Comparison of ENCODE assay signal across 9 mouse cellular contexts in the genomic region with DNA sequence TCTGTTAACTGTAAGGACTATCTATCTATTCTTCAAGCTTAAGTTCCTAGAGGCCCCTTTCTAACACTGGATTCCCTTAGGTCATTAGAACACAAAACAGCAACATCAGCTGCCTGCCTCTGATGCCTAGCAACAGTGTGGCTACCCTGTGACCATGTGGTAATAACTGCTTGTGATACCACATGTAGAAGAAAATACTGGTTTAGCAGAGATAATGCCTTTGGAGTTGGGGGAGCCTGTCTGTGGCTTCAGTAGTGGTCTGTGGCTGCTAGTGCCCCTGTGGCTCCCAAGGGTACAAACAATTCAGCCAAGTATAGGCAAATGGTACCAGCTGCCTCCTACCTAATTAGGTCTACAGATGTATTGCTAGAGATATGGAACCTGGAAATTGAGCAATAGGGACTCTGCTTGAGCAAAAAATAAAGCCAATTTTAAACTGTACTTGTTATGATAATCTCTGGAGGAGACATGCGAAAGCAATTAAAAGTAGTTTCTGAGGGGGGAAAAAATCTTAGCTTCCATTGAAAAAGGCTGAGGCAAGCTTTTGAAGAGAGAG.
DNase-seq lines count a peak whose midpoint lies in the region; ATAC-seq and TF ChIP-seq lines count a peak whose summit lies in the region.
"Had no signal": no experiment of that assay in that cellular context is flagged by ENCODE, and none has a peak within 500 bp of the region (broad histone marks: within the 10 kb centered on the region; RNA-seq: fewer than 3 reads in every experiment).

No protein-coding gene starts in this region.

- intact Hi-C loops in gastrocnemius, adult 2 months (cut with DNase I), result no loop called here

- peaks cover 43% of the 10 kb centered on the region for H3K4me1 ChIP-seq in heart, embryonic 15.5 days (replicated peaks)
- peaks cover 30% of the 10 kb centered on the region for H3K4me1 ChIP-seq in embryonic facial prominence, embryonic 12.5 days
- peaks cover 54% of the 10 kb centered on the region for H3K4me1 ChIP-seq in limb, embryonic 10.5 days

- no peaks in the 10 kb centered on the region for H3K9me3 ChIP-seq in heart, embryonic 15.5 days (replicated peaks)
- H3K9me3 ChIP-seq in embryonic facial prominence, embryonic 12.5 days, result no peaks in the 10 kb centered on the region
- no peaks in the 10 kb centered on the region for H3K9me3 ChIP-seq in limb, embryonic 10.5 days (replicated peaks)

- no peak for ATAC-seq in heart, embryonic 15.5 days (replicated peaks; ENCODE audit: insufficient number of reproducible peaks, insufficient read depth, low FRiP score, low read depth)
- no peak for ATAC-seq in embryonic facial prominence, embryonic 12.5 days (ENCODE audit: insufficient number of reproducible peaks, insufficient read depth, low FRiP score, low TSS enrichment)

- no peaks in the 10 kb centered on the region for H3K27me3 ChIP-seq in heart, embryonic 15.5 days
- no peaks in the 10 kb centered on the region for H3K27me3 ChIP-seq in embryonic facial prominence, embryonic 12.5 days
- no peaks in the 10 kb centered on the region for H3K27me3 ChIP-seq in limb, embryonic 10.5 days (ENCODE audit: low read depth, poor library complexity, severe bottlenecking)

- no peaks in the 10 kb centered on the region for H3K36me3 ChIP-seq in heart, embryonic 15.5 days
- H3K36me3 ChIP-seq in embryonic facial prominence, embryonic 12.5 days, result no peaks in the 10 kb centered on the region
- no peaks in the 10 kb centered on the region for H3K36me3 ChIP-seq in limb, embryonic 10.5 days

- H3K9ac ChIP-seq in heart, embryonic 15.5 days, result no peak overlapping the region
- no peak overlapping the region for H3K9ac ChIP-seq in embryonic facial prominence, embryonic 12.5 days

- WGBS in heart, embryonic 15.5 days, result 76% methylated on average over 1 of the region's 1 CpGs
- WGBS in embryonic facial prominence, embryonic 12.5 days, result 39% methylated on average over 1 of the region's 1 CpGs
- 69% methylated on average over 1 of the region's 1 CpGs for WGBS in limb, embryonic 10.5 days

- peak overlapping the region; percentile 95 for H3K27ac ChIP-seq in heart, embryonic 15.5 days
- H3K27ac ChIP-seq in embryonic facial prominence, embryonic 12.5 days, result peak overlapping the region; percentile 93; the same call in 1 of the 2 replicates
- no peak overlapping the region for H3K27ac ChIP-seq in limb, embryonic 10.5 days
- no peak overlapping the region for H3K27ac ChIP-seq in gastrocnemius, adult 2 months

- TF ChIP-seq CTCF in gastrocnemius, adult 2 months (IDR thresholded peaks at IDR 0.05), result no peak

- no peak for DNase-seq in heart, adult 9 months (ENCODE audit: low spot score in 2 of 2)
- DNase-seq in MN1 (ENCODE audit: low spot score), result peak; percentile 17
- DNase-seq in limb, embryonic 10.5 days (ENCODE audit: low spot score), result no peak
- DNase-seq in gastrocnemius, adult 2 months, result no peak
- no peak for DNase-seq in cerebellum, adult 11-12 months
- DNase-seq: right cerebral cortex, postnatal 4 days; thymus, adult 2 months had no signal

- H3K4me3 ChIP-seq in heart, embryonic 15.5 days, result no peak overlapping the region
- no peak overlapping the region for H3K4me3 ChIP-seq in embryonic facial prominence, embryonic 12.5 days
- peak overlapping the region; percentile 84; the same call in 1 of the 2 replicates for H3K4me3 ChIP-seq in limb, embryonic 10.5 days
- H3K4me3 ChIP-seq in gastrocnemius, adult 2 months, result no peak overlapping the region

- H3K4me2 ChIP-seq in heart, embryonic 15.5 days, result peak overlapping the region; percentile 81; the same call in 1 of the 2 replicates
- peak overlapping the region; percentile 91; the same call in 1 of the 2 replicates for H3K4me2 ChIP-seq in embryonic facial prominence, embryonic 12.5 days (replicated peaks)

Comparison
In these comparisons a context has a peak if more than half of its experiments do, and no peak if none do; other contexts are left out.
1. H3K27ac ChIP-seq: peak in heart, embryonic 15.5 days (single experiment) and embryonic facial prominence, embryonic 12.5 days (single experiment); none in limb, embryonic 10.5 days (single experiment) and gastrocnemius, adult 2 months (single experiment).